Mouse (Mus musculus): ENCODE data around the gene Kndc1. TPM values are rescaled to one million over a fixed set of nuclear protein-coding genes. Genes with fewer than 3 reads are reported as not detected.

Gene Kndc1
- polyA plus RNA-seq (2017; shearing (Covaris generic)) = under 1 TPM; 0.31 to 0.74 TPM

GRCm38 (mm10) chr7:139894655-139895557 lies at the start of gene Kndc1:
Kndc1 (plus strand) TSS chr7:139894696.

GRCm38 (mm10) chr7:139943674-139944281 lies 49.3 kb downstream of the Kndc1 start, which contains the start of gene Utf1:
Utf1 (plus strand) TSS chr7:139943789.

GRCm38 (mm10) chr7:139978278-139978892 lies 83.9 kb downstream of the Kndc1 start, which contains the start of gene 6430531B16Rik:
6430531B16Rik (minus strand) TSS chr7:139978755.

Other genes with a start within 250 kb of the Kndc1 start
- gene Cfap46, start 210.9 kb upstream of the Kndc1 start, polyA plus RNA-seq (2017; shearing (Covaris generic)) = under 1 TPM in 1 of 2 experiments, not detected in 1; 0.34 TPM
- gene Adgra1, start 60.5 kb upstream of the Kndc1 start, polyA plus RNA-seq (2017; shearing (Covaris generic)) = not detected
- 1 to 10 TPM; 1.6 to 2.6 TPM for gene Utf1, start 49.1 kb downstream of the Kndc1 start, polyA plus RNA-seq (2017; shearing (Covaris generic))
- under 1 TPM; 0.22 to 0.44 TPM for gene 6430531B16Rik, start 84.1 kb downstream of the Kndc1 start, polyA plus RNA-seq (2017; shearing (Covaris generic))
- 10 to 100 TPM; 20.5 to 21.8 TPM for gene Adam8, start 97.9 kb downstream of the Kndc1 start, polyA plus RNA-seq (2017; shearing (Covaris generic))
- gene Zfp511, start 141.7 kb downstream of the Kndc1 start, polyA plus RNA-seq (2017; shearing (Covaris generic)) = 10 to 100 TPM; 46.4 to 48.1 TPM
- 10 to 100 TPM; 29.9 to 32.9 TPM for gene Tubgcp2, start 142.0 kb downstream of the Kndc1 start, polyA plus RNA-seq (2017; shearing (Covaris generic))
- gene Msx3, start 154.4 kb downstream of the Kndc1 start, polyA plus RNA-seq (2017; shearing (Covaris generic)) = not detected
- gene Caly, start 187.9 kb downstream of the Kndc1 start, polyA plus RNA-seq (2017; shearing (Covaris generic)) = not detected
- not detected for gene Prap1, start 198.7 kb downstream of the Kndc1 start, polyA plus RNA-seq (2017; shearing (Covaris generic))
- gene Fuom, start 207.7 kb downstream of the Kndc1 start, polyA plus RNA-seq (2017; shearing (Covaris generic)) = 10 to 100 TPM; 13.4 to 15.1 TPM
- 1 to 10 TPM; 5.1 to 9.2 TPM for gene Paox, start 221.1 kb downstream of the Kndc1 start, polyA plus RNA-seq (2017; shearing (Covaris generic))
- 10 to 100 TPM; 54.2 to 70.6 TPM for gene Echs1, start 221.8 kb downstream of the Kndc1 start, polyA plus RNA-seq (2017; shearing (Covaris generic))
- gene Mtg1, start 242.9 kb downstream of the Kndc1 start, polyA plus RNA-seq (2017; shearing (Covaris generic)) = 10 to 100 TPM; 21.0 to 44.0 TPM